Mouse (Mus musculus) CH12.LX (cell line): ENCODE results near the gene Zbtb49.

ENCODE experiments used
- CTCF ChIP-seq, 2 experiments: IDR thresholded peaks in 1 of 2; conservative IDR thresholded peaks in 1 of 2; 2 replicates each; pipeline ENCODE4 v1.5.1; 2011 to 2012; ENCODE audit warnings: low read depth in 2 of 2, low read length in 2 of 2, improper control_type of control experiment in 1 of 2, inconsistent platforms in 1 of 2, mild to moderate bottlenecking in 1 of 2, moderate library complexity in 1 of 2
- ELF1 ChIP-seq: IDR thresholded peaks from 2 replicates; pipeline ENCODE4 v1.6.1; 2014; ENCODE audit warnings: low read depth, mild to moderate bottlenecking, inconsistent platforms, low read length, improper control_type of control experiment
- EP300 ChIP-seq: IDR thresholded peaks from 2 replicates; pipeline ENCODE4 v1.6.1; 2011; ENCODE audit warnings: low read length, improper control_type of control experiment
- JUN ChIP-seq: IDR thresholded peaks from 2 replicates; pipeline ENCODE4 v1.6.1; 2011; ENCODE audit warnings: low read depth, mild to moderate bottlenecking, low read length, improper control_type of control experiment, moderate library complexity; ENCODE audit not compliant: insufficient read depth
- KAT2A ChIP-seq: IDR thresholded peaks from 2 replicates; pipeline ENCODE4 v1.6.1; 2012; ENCODE audit warnings: low read length, improper control_type of control experiment, inconsistent platforms; ENCODE audit not compliant: insufficient replicate concordance
- POLR2A ChIP-seq: IDR thresholded peaks from 2 replicates; pipeline ENCODE4 v1.6.1; 2011; ENCODE audit warnings: low read depth, mild to moderate bottlenecking, improper control_type of control experiment, low read length
- POLR2AphosphoS2 ChIP-seq: IDR thresholded peaks from 2 replicates; pipeline ENCODE4 v1.6.1; 2011; ENCODE audit warnings: low read depth, low read length, improper control_type of control experiment
- TBP ChIP-seq: conservative IDR thresholded peaks from 2 replicates; pipeline ENCODE4 v1.6.1; 2011; ENCODE audit warnings: low read depth, low read length, improper control_type of control experiment
- USF1 ChIP-seq: IDR thresholded peaks from 2 replicates; pipeline ENCODE4 v1.6.1; 2014; ENCODE audit warnings: low read depth, mild to moderate bottlenecking, inconsistent platforms, low read length, improper control_type of control experiment
- ZC3H11A ChIP-seq: IDR thresholded peaks from 2 replicates; pipeline ENCODE4 v1.6.1; 2012; ENCODE audit warnings: low read depth, mild to moderate bottlenecking, inconsistent platforms, low read length, improper control_type of control experiment
- ZKSCAN1 ChIP-seq: IDR thresholded peaks from 2 replicates; pipeline ENCODE4 v1.6.1; 2012; ENCODE audit warnings: low read depth, inconsistent platforms, low read length, improper control_type of control experiment, borderline replicate concordance

- no peak for TF ChIP-seq EP300
- no peak for TF ChIP-seq TBP
- TF ChIP-seq ELF1: no peak
- TF ChIP-seq POLR2A: no peak
- TF ChIP-seq ZKSCAN1: no peak
- TF ChIP-seq ZC3H11A: no peak
- no peak for TF ChIP-seq KAT2A
- TF ChIP-seq CTCF (conservative IDR thresholded peaks at IDR 0.05 in 1 of 2, IDR thresholded peaks at IDR 0.05 in 1 of 2; ENCODE audit: low read depth in 2 of 2, low read length in 2 of 2): no peak
- no peak for TF ChIP-seq USF1
- TF ChIP-seq JUN: no peak
- TF ChIP-seq POLR2AphosphoS2: no peak
Measured at GRCm38 (mm10) chr5:38195941-38196340, 24.3 kb downstream of the Zbtb49 start.
